Mouse (Mus musculus): ENCODE data around the gene Plekha4.

DNA sequence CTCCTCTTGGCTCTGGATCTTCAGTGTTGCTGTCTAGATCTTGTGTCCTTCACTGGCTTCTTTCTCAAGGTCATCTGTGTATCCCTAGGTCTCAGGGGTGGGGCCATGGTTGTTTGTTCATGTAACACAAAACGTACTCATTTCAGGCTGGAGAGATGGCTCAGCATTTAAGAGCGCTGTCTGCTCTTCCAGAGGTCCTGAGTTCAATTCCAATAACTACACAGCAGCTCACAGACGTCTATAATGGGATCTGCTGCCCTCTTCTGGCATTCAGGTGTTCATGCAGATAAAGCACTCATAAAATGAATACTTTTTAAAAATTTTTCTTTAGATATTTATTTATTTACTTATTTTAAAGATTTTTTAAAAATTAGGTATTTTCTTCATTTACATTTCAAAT, 64.7 kb downstream of the Plekha4 start:
- TF ChIP-seq CTCF (IDR thresholded peaks at IDR 0.05; ENCODE audit: borderline replicate concordance, control insufficient read depth, extremely low read depth, insufficient read depth, low read length, poor library complexity): no peak
- TF ChIP-seq POLR2A (IDR thresholded peaks at IDR 0.05; ENCODE audit: control insufficient read depth, extremely low read depth, insufficient read depth, low read length, poor library complexity): no peak
